Mouse (Mus musculus) midbrain, embryonic 14.5 days (tissue): ENCODE measurements at regions not wholly inside any gene's neighbourhood (a gene's known extent, or its start where the extent isn't known, plus 50 kb on each side); places are given as distances from the start of the nearest gene placed in this dataset.

Experiments used
- ATAC-seq: fragments of 200-750 bp; cut with Nextera tagmentation; 2 replicates; pipeline ENCODE4 v1.8.0; 2017; ENCODE audit warnings: moderate number of reproducible peaks, moderate library complexity; ENCODE audit not compliant: low FRiP score, low TSS enrichment
- DNase-seq: peaks from one replicate; pipeline ENCODE4 v3.0.0-alpha.2; 2015
- H3K27ac ChIP-seq: fragments of 300-500 bp; sonication (generic); replicated peaks from 2 replicates; pipeline ENCODE4 v1.5.1; 2014; ENCODE audit warnings: mild to moderate bottlenecking, low read depth, low read length, moderate library complexity
- H3K27me3 ChIP-seq: fragments of 300-500 bp; sonication (generic); 2 replicates; pipeline ENCODE4 v1.6.1; 2014; ENCODE audit warnings: low read length, control low read depth, mixed read lengths; ENCODE audit not compliant: control insufficient read depth, insufficient read depth
- H3K36me3 ChIP-seq: fragments of 300-500 bp; sonication (generic); 2 replicates; pipeline ENCODE4 v1.6.1; 2014; ENCODE audit warnings: low read length, control low read depth; ENCODE audit not compliant: control insufficient read depth, insufficient read depth
- H3K4me1 ChIP-seq: fragments of 300-500 bp; sonication (generic); 2 replicates; pipeline ENCODE4 v1.6.1; 2014; ENCODE audit warnings: mild to moderate bottlenecking, antibody characterized with exemption, low read length, control low read depth; ENCODE audit not compliant: control insufficient read depth, insufficient read depth
- H3K4me2 ChIP-seq: fragments of 300-500 bp; sonication (generic); 2 replicates; pipeline ENCODE4 v1.6.1; 2014; ENCODE audit warnings: mild to moderate bottlenecking, low read length, moderate library complexity
- H3K4me3 ChIP-seq: fragments of 300-500 bp; sonication (generic); replicated peaks from 2 replicates; pipeline ENCODE4 v1.5.1; 2014; ENCODE audit warnings: low read depth, low read length
- H3K9ac ChIP-seq: fragments of 300-500 bp; sonication (generic); replicated peaks from 2 replicates; pipeline ENCODE4 v1.6.1; 2014; ENCODE audit warnings: mild to moderate bottlenecking, low read length, moderate library complexity
- H3K9me3 ChIP-seq: fragments of 300-500 bp; sonication (generic); 2 replicates; pipeline ENCODE4 v1.6.1; 2016; ENCODE audit warnings: low read length, control low read depth, mixed read lengths; ENCODE audit not compliant: control insufficient read depth
- WGBS: fragments of 180-500 bp; shearing (Covaris S2); extraction: QIAGEN DNeasy Blood & Tissue Kit; methylation state at CpG from one replicate; pipeline ENCODE4 v1.1.7; 2014; 5-methylcytosine and 5-hydroxymethylcytosine counted together

- ATAC-seq = no peak
- 89% methylated on average over 4 of the region's 4 CpGs for WGBS
Observed at GRCm38 (mm10) chr6:51263595-51263994, 168.9 kb upstream of the Nfe2l3 start.

GRCm38 (mm10) chr6:51265329-51265728 lies 167.1 kb upstream of the Nfe2l3 start:
- WGBS = 89% methylated on average over 3 of the region's 3 CpGs
- Histone ChIP-seq H3K27me3 (no peaks in the 10 kb centered on the region), H3K4me3 (no peak overlapping the region), H3K36me3 (no peaks in the 10 kb centered on the region), H3K9me3 (no peaks in the 10 kb centered on the region; the same call in 1 of the 2 replicates), H3K4me1 (peaks cover 5% of the 10 kb centered on the region; the same call in 1 of the 2 replicates), H3K4me2 (no peak overlapping the region), H3K27ac (no peak overlapping the region), H3K9ac (no peak overlapping the region)
- ATAC-seq (no peak), DNase-seq (no peak)

More at GRCm38 (mm10) chr6:51263595-51263994, 168.9 kb upstream of the Nfe2l3 start:
- H3K9ac ChIP-seq = no peak overlapping the region
- no peaks in the 10 kb centered on the region for H3K27me3 ChIP-seq
- H3K4me3 ChIP-seq = no peak overlapping the region
- no peak overlapping the region for H3K4me2 ChIP-seq
- no peaks in the 10 kb centered on the region for H3K4me1 ChIP-seq
- no peaks in the 10 kb centered on the region for H3K36me3 ChIP-seq
- no peak for DNase-seq
- no peak overlapping the region for H3K27ac ChIP-seq
- no peaks in the 10 kb centered on the region; the same call in 1 of the 2 replicates for H3K9me3 ChIP-seq

- no peak overlapping the region for H3K4me3 ChIP-seq
Observed at GRCm38 (mm10) chr6:51266721-51267120, 165.7 kb upstream of the Nfe2l3 start.

GRCm38 (mm10) chr6:51267888-51268287 lies 164.6 kb upstream of the Nfe2l3 start:
- H3K27ac ChIP-seq = no peak overlapping the region
- no peaks in the 10 kb centered on the region for H3K36me3 ChIP-seq
- H3K4me2 ChIP-seq = no peak overlapping the region
- H3K4me1 ChIP-seq = peaks cover 15% of the 10 kb centered on the region
- no peak overlapping the region for H3K9ac ChIP-seq
- ATAC-seq = no peak
- H3K9me3 ChIP-seq = no peaks in the 10 kb centered on the region
- 93% methylated on average over 5 of the region's 5 CpGs for WGBS
- H3K4me3 ChIP-seq = no peak overlapping the region
- no peak for DNase-seq
- no peaks in the 10 kb centered on the region for H3K27me3 ChIP-seq

More at GRCm38 (mm10) chr6:51266721-51267120, 165.7 kb upstream of the Nfe2l3 start:
- H3K4me2 ChIP-seq = no peak overlapping the region
- WGBS = 91% methylated on average over 6 of the region's 6 CpGs
- H3K4me1 ChIP-seq = peaks cover 15% of the 10 kb centered on the region
- ATAC-seq (no peak), DNase-seq (no peak)
- no peak overlapping the region for H3K9ac ChIP-seq
- H3K27me3 ChIP-seq = no peaks in the 10 kb centered on the region
- H3K27ac ChIP-seq = no peak overlapping the region
- no peaks in the 10 kb centered on the region for H3K9me3 ChIP-seq
- H3K36me3 ChIP-seq = no peaks in the 10 kb centered on the region

GRCm38 (mm10) chr6:51268931-51269330 lies 163.5 kb upstream of the Nfe2l3 start:
- 77% methylated on average over 5 of the region's 5 CpGs for WGBS
- H3K4me2 ChIP-seq = no peak overlapping the region

GRCm38 (mm10) chr6:51269617-51270016 lies 162.9 kb upstream of the Nfe2l3 start:
- H3K9me3 ChIP-seq = no peaks in the 10 kb centered on the region
- WGBS = 30% methylated on average over 10 of the region's 10 CpGs
- H3K36me3 ChIP-seq = no peaks in the 10 kb centered on the region
- DNase-seq = no peak
- H3K4me2 ChIP-seq = peak overlapping the region; percentile 99
- H3K27ac ChIP-seq = no peak overlapping the region
- peak overlapping the region; percentile 64 for H3K4me3 ChIP-seq
- H3K4me1 ChIP-seq = peaks cover 15% of the 10 kb centered on the region
- ATAC-seq = no peak
- H3K27me3 ChIP-seq = no peaks in the 10 kb centered on the region
- no peak overlapping the region for H3K9ac ChIP-seq

More at GRCm38 (mm10) chr6:51268931-51269330, 163.5 kb upstream of the Nfe2l3 start:
- Histone ChIP-seq H3K4me3 (no peak overlapping the region), H3K27me3 (no peaks in the 10 kb centered on the region), H3K9me3 (no peaks in the 10 kb centered on the region), H3K9ac (no peak overlapping the region), H3K4me1 (peaks cover 15% of the 10 kb centered on the region), H3K27ac (no peak overlapping the region), H3K36me3 (no peaks in the 10 kb centered on the region)
- no peak for DNase-seq
- no peak for ATAC-seq

- Histone ChIP-seq H3K27ac (no peak overlapping the region), H3K4me2 (peak overlapping the region; percentile 99), H3K9me3 (no peaks in the 10 kb centered on the region), H3K27me3 (no peaks in the 10 kb centered on the region), H3K4me1 (peaks cover 15% of the 10 kb centered on the region), H3K4me3 (peak overlapping the region; percentile 64), H3K9ac (peak overlapping the region; percentile 49), H3K36me3 (no peaks in the 10 kb centered on the region)
- WGBS = under 1% methylated on average over 80 of the region's 80 CpGs
- ATAC-seq (peak; percentile 86), DNase-seq (peak; percentile 87)
Observed at GRCm38 (mm10) chr6:51270216-51271127, 162.0 kb upstream of the Nfe2l3 start.

- Histone ChIP-seq H3K27me3 (no peaks in the 10 kb centered on the region), H3K9ac (peak overlapping the region; percentile 49), H3K9me3 (no peaks in the 10 kb centered on the region), H3K27ac (peak overlapping the region; percentile 10; the same call in 1 of the 2 replicates), H3K4me2 (peak overlapping the region; percentile 99), H3K4me1 (peaks cover 15% of the 10 kb centered on the region), H3K4me3 (peak overlapping the region; percentile 64), H3K36me3 (no peaks in the 10 kb centered on the region)
- DNase-seq (no peak), ATAC-seq (peak; percentile 76)
- WGBS = 2% methylated on average over 17 of the region's 17 CpGs
Observed at GRCm38 (mm10) chr6:51271128-51271480, 161.4 kb upstream of the Nfe2l3 start.
